Mouse (Mus musculus): Measurements from ENCODE around the gene Prss1. TPM values are rescaled to one million over a fixed set of nuclear protein-coding genes. Genes with fewer than 3 reads are reported as not detected.
"Not testable (repeated sequence)": the region's sequence is repeated elsewhere in the genome, so short reads cannot be mapped to it uniquely, and the experiment has no call there.

The Prss1 gene
- polyA plus RNA-seq (2015; fragmentation: Nextera tagmentation; extraction: Ambion mirVana): not detected in 2 replicates

DNA sequence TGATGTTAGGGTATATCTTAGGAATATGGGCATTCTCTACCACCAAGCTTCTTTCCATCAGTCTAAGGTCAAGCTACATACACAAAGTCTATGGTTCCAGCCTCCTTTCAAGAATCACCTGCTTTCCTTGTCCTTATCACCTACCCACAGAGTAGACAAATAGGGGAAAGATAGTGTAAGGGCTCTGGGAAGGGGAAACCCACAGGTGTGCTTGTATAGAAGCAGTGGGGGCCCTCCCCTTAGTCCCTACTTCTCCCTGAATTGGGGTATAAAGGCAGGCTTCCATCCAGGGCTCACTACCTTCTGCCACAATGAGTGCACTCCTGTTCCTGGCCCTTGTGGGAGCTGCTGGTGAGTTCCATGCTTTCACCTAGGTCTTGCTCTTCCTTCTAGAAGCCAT lies at the start of gene Prss1:
Gene Prss1, plus strand, starts transcription at position 301 of the 400 bp plus-strand sequence.
- not testable (repeated sequence) for H3K4me3 ChIP-seq; H3K9ac ChIP-seq; H3K4me1 ChIP-seq; ATAC-seq (ENCODE audit: insufficient number of reproducible peaks, low FRiP score, low TSS enrichment, low read depth); H3K36me3 ChIP-seq; H3K4me2 ChIP-seq; H3K27ac ChIP-seq; H3K27me3 ChIP-seq; H3K9me3 ChIP-seq

DNA sequence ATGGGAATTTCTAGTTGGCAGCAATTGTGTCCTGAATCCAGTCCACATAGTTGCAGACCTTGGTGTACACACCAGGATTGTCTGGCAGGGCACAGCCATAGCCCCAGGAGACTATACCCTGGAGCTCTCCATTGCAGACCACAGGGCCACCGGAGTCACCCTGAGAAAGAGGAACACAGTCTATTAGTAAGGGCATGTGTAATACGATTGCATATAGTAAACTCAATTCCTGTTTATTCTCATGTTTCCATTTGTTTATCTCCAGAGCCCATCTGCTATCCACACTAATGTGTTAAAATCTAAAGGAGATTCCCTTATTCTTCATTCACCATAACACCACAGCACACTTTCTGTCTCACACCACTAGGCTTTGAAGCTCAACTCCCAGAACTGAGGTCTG lies 16.5 kb upstream of the Prss1 start:
- WGBS: 70% methylated on average over 2 of the region's 2 CpGs
- H3K4me2 ChIP-seq; ATAC-seq (ENCODE audit: insufficient number of reproducible peaks, low FRiP score, low TSS enrichment, low read depth); H3K4me3 ChIP-seq; H3K9ac ChIP-seq; H3K27ac ChIP-seq; H3K4me1 ChIP-seq; H3K36me3 ChIP-seq; H3K27me3 ChIP-seq; H3K9me3 ChIP-seq: not testable (repeated sequence)

- not testable (repeated sequence) for H3K4me2 ChIP-seq; H3K9me3 ChIP-seq; H3K4me1 ChIP-seq; H3K27me3 ChIP-seq; H3K4me3 ChIP-seq; H3K27ac ChIP-seq; ATAC-seq (ENCODE audit: insufficient number of reproducible peaks, low FRiP score, low TSS enrichment, low read depth); H3K9ac ChIP-seq; H3K36me3 ChIP-seq
These were observed 12.7 kb upstream of the Prss1 start, which contains the start of gene Gm10334 for GRCm38 (mm10) chr6:41446045-41446444. Gene Gm10334, minus strand, starts transcription at chr6:41446145.

GRCm38 (mm10) chr6:41499374-41499773 lies 40.6 kb downstream of the Prss1 start:
- Histone ChIP-seq H3K9ac (no peak overlapping the region), H3K36me3 (no peaks in the 10 kb centered on the region), H3K27me3 (no peaks in the 10 kb centered on the region), H3K4me2 (no peak overlapping the region), H3K9me3 (no peaks in the 10 kb centered on the region), H3K27ac (no peak overlapping the region), H3K4me1 (no peaks in the 10 kb centered on the region), H3K4me3 (no peak overlapping the region)
- ATAC-seq (ENCODE audit: insufficient number of reproducible peaks, low FRiP score, low TSS enrichment, low read depth): no peak
- WGBS: 76% methylated on average over 3 of the region's 3 CpGs

DNA sequence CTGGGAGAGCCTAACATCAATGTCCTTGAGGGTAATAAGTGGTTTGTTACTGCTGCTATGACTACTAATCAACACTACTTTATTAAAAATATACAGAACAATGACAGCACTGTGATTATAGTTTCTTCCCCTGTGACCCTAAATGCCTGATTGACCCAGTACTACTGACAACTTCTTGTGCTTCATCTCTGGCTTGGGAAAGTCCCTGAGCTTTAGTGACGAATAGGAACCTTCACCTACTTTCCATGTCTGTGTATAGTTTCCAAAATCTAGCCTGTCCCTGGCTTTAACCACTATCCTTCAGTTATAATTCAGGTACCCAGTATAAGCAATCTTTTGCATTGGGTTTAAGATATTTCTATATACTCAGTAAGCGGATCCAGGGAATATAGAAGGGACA lies 46.2 kb downstream of the Prss1 start:
- WGBS: 84% methylated on average over 2 of the region's 2 CpGs
- no peaks in the 10 kb centered on the region for H3K36me3 ChIP-seq
- H3K27me3 ChIP-seq: no peaks in the 10 kb centered on the region
- no peak overlapping the region for H3K9ac ChIP-seq
- H3K4me3 ChIP-seq: no peak overlapping the region
- H3K9me3 ChIP-seq: no peaks in the 10 kb centered on the region
- H3K4me1 ChIP-seq: no peaks in the 10 kb centered on the region
- H3K4me2 ChIP-seq: no peak overlapping the region
- ATAC-seq (ENCODE audit: insufficient number of reproducible peaks, low FRiP score, low TSS enrichment, low read depth): no peak
- no peak overlapping the region for H3K27ac ChIP-seq

DNA sequence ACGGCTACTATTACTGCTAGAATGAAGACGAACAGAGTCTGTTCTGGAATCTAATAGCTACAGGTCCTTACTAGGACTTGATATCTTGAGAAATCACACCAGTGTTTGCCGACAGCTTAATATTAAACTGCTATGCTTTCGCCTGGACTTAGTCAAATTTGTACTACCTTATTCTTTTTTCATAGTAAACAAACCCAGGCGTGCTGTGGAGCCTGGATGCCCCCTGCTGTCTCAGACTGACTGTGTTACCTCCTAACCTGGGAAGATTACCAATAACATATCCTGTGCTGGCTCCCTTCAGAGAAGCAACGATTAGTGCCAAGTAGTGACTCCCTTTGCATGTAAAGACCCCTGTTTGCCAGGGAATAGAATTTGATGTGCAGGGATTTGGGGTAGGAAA lies 46.6 kb downstream of the Prss1 start:
- H3K9me3 ChIP-seq: no peaks in the 10 kb centered on the region
- no peak overlapping the region for H3K4me2 ChIP-seq
- 63% methylated on average over 6 of the region's 6 CpGs for WGBS
- H3K36me3 ChIP-seq: no peaks in the 10 kb centered on the region
- no peak overlapping the region for H3K9ac ChIP-seq
- no peak overlapping the region for H3K4me3 ChIP-seq
- H3K4me1 ChIP-seq: no peaks in the 10 kb centered on the region
- no peaks in the 10 kb centered on the region for H3K27me3 ChIP-seq
- no peak for ATAC-seq (ENCODE audit: insufficient number of reproducible peaks, low FRiP score, low TSS enrichment, low read depth)
- H3K27ac ChIP-seq: no peak overlapping the region

Other genes with a start within 250 kb of the Prss1 start
- not detected in 2 replicates for gene Try4, start 156.7 kb upstream of the Prss1 start, polyA plus RNA-seq (2015; fragmentation: Nextera tagmentation; extraction: Ambion mirVana)
- not detected in 2 replicates for gene Try5, start 142.1 kb upstream of the Prss1 start, polyA plus RNA-seq (2015; fragmentation: Nextera tagmentation; extraction: Ambion mirVana)
- gene Try10, start 104.8 kb upstream of the Prss1 start, polyA plus RNA-seq (2015; fragmentation: Nextera tagmentation; extraction: Ambion mirVana): 0.32 TPM in 1 of 2 replicates, not detected in the other
- not detected in 2 replicates for gene Prss3, start 81.3 kb upstream of the Prss1 start, polyA plus RNA-seq (2015; fragmentation: Nextera tagmentation; extraction: Ambion mirVana)
- not detected in 2 replicates for gene Gm5771, start 66.6 kb upstream of the Prss1 start, polyA plus RNA-seq (2015; fragmentation: Nextera tagmentation; extraction: Ambion mirVana)
- gene Gm10334, start 12.8 kb upstream of the Prss1 start, polyA plus RNA-seq (2015; fragmentation: Nextera tagmentation; extraction: Ambion mirVana): not detected in 2 replicates
- gene Prss2, start 62.9 kb downstream of the Prss1 start, polyA plus RNA-seq (2015; fragmentation: Nextera tagmentation; extraction: Ambion mirVana): not detected in 2 replicates
- 22.6 and 22.8 TPM in 2 replicates for gene Ephb6, start 146.6 kb downstream of the Prss1 start, polyA plus RNA-seq (2015; fragmentation: Nextera tagmentation; extraction: Ambion mirVana)
- gene Trpv6, start 177.5 kb downstream of the Prss1 start, polyA plus RNA-seq (2015; fragmentation: Nextera tagmentation; extraction: Ambion mirVana): 0.83 and 1.0 TPM in 2 replicates
- not detected in 2 replicates for gene Trpv5, start 221.8 kb downstream of the Prss1 start, polyA plus RNA-seq (2015; fragmentation: Nextera tagmentation; extraction: Ambion mirVana)
- not detected in 2 replicates for gene Llcfc1, start 225.5 kb downstream of the Prss1 start, polyA plus RNA-seq (2015; fragmentation: Nextera tagmentation; extraction: Ambion mirVana)
- 0.58 and 2.2 TPM in 2 replicates for gene Kel, start 245.4 kb downstream of the Prss1 start, polyA plus RNA-seq (2015; fragmentation: Nextera tagmentation; extraction: Ambion mirVana)